Mouse (Mus musculus) testis, postnatal 14 days (tissue): ENCODE measurements at regions not wholly inside any gene's neighbourhood (a gene's known extent, or its start where the extent isn't known, plus 50 kb on each side); places are given as distances from the start of the nearest gene placed in this dataset.

Experiments used
- DNase-seq: peaks from one replicate; pipeline ENCODE4 v3.0.0; 2021; ENCODE audit warnings: low spot score

GRCm38 (mm10) chr4:105970056-105970455, 180.4 kb downstream of the Gm12728 start:
- no peak for DNase-seq

GRCm38 (mm10) chr4:105972736-105973135, 183.1 kb downstream of the Gm12728 start:
- no peak for DNase-seq

DNA sequence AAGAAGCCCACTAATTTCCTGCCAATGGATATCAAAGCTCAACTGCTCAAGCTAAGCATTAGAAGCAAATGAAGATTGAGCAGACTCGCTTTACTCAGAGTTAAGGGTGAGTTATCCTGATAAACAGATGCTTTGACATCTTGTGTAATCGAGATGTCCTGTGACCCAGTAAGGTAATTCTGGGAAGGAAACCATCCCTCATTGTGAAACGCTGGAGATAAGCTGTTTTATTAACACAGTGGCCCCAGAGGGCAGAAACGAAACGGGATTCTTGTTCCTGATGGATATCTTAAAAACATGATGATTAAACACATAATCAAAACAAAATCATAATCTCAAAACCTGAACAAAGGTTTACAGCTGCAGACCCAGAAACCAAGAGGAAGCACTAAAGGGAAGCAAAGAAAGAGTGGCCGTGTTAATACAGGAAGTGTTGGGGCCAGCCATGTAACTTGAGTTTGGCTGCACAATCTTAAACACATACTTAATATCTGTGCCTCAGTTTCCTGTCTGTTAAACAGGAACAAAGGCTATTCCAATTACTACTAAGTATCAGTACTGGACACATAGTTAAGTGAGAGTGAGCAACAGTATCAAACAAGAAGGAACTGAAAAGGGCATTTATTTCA, 184.2 kb downstream of the Gm12728 start:
- no peak for DNase-seq

- DNase-seq, result no peak
Observed at GRCm38 (mm10) chr4:105974948-105975347, 185.3 kb downstream of the Gm12728 start.

DNA sequence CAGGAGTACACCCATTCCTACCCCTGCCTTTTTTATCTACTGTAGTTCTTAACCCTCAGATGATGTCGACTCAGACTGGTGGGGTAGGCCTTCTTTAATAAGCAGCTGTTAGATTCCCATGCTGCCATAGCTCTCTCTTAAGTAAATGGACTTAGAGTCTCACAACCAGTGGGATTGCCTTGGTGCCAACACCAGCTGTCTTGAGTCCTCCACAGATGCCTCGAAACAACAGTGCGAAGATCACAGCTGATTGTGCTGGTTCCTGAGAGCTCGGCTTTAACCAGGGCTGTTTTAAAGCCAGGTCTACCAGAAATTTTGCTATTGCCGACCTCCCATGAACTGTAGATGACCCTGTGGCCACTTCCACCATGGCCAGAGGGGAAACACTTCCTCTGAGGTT, 189.4 kb downstream of the Gm12728 start:
- DNase-seq, result no peak

DNA sequence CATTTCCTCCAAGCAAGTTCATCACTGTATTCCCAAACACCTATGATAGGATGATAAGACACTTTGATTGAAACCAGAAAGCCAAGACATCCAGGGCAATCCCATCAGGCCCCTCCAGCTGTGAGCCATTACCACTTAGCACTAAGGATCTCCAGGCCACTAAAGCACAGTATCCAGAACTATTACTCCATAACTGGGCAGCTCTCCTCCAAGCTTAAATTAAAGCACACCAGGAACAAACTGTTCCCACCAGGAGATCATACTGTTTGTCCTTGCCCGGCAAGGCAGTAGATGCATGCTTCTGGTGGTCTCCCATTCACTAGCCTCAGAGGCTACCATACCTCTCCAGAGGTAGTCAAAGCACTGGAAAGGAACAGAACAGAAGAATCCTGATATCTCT, 193.3 kb downstream of the Gm12728 start:
- peak; percentile 29 for DNase-seq

DNA sequence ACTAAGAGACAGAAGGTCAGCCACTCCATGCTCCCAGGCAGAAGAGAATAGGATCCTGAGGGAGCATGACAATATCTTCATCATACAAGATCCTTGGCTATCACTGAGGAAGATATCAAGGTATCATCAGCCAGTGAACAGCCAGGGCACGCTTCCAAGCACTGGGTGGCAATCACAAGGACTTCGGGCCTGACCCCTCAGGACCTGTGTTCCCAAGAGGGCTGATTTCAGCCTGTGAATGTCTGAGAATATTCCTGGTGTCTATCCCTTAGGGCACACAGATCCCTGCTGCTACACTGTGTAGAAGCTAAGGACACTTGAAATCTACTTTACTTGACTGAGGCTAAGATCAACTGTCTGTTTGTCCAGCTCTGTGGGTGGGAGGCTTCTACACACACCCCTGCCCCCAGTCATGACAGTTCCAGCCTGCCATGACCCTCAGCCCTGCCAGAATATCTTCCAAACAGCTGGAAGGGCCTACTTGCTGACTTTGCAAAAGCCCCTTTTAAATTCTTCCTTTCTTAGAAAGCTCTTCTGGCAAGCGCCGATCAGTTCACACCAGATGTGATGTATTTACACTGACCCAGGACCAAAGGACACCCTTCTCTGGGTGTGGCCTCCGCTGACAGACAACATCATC, 198.4 kb downstream of the Gm12728 start:
- DNase-seq, result peak; percentile 15

DNA sequence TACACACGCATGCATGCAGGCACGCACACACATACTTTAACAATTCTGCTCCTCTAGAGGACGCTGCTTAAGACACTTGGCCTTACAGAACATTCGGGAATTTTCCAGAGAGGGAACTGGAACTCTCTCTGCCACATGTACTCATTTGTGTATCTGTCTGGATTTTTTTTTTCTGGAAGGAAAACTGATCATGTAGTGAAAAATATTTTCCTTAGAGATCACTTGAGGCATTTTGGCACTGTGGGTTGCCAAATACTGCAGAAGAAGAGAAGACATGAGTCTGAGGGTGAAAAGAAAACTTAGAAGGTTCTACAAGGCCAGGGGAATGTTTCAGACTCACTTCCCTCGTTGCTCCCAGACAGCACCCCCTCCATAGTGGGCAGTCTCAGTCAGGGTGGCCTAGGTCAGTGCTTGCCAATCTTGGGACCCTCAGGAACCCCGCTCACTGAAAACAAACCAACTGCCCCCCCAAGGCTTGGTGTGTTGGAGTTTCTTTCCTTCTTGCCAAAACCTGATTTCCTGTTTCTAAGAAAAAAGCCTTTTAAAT, 203.0 kb downstream of the Gm12728 start:
- no peak for DNase-seq

DNA sequence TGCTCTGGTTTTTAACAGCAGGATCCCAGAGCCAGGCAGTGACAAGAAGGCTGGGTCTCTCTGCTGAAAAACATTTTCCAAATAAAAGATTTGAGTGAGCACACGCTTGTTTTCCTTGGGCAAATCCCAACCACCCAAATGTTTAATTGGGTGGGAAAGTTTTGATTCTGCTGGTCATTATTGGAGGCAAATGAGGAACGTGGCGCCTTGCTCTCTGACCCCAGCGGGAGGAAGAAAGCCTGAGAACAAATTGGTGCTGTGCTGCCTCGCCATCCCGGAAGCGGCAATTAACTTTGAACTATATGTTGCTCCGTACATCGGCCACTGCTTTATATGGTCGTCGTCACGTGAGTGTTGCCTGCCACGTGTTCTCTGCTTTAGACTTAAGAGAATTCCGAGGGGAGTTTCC, 204.7 kb downstream of the Gm12728 start:
- no peak for DNase-seq

DNA sequence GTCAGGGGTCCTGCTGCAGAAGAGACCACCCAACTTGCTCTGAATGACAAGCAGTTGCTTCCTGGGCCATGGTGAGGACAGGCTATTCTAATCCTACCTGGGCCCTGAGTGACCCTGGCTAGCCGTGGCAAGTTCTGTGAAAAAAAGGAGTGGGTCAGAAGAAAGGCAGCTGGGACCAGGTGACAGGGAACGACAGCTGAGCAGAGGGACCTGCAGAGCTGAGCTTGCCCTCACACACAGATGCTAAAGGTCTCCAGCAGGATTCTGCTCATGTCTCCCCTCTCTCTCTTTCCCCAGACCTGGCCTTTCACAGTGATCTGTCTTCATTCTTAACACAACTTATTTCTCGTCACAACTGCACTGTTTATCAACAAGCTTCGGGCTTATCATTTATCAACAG, 206.4 kb downstream of the Gm12728 start:
- no peak for DNase-seq

- DNase-seq, result no peak
Observed at GRCm38 (mm10) chr4:105996893-105997630, 207.4 kb downstream of the Gm12728 start.

GRCm38 (mm10) chr4:106002516-106002915, 212.8 kb downstream of the Gm12728 start:
- DNase-seq, result no peak

GRCm38 (mm10) chr4:106005936-106006335, 216.3 kb downstream of the Gm12728 start:
- DNase-seq, result no peak

- no peak for DNase-seq
Observed at GRCm38 (mm10) chr4:106007334-106008190, 217.9 kb downstream of the Gm12728 start.

DNA sequence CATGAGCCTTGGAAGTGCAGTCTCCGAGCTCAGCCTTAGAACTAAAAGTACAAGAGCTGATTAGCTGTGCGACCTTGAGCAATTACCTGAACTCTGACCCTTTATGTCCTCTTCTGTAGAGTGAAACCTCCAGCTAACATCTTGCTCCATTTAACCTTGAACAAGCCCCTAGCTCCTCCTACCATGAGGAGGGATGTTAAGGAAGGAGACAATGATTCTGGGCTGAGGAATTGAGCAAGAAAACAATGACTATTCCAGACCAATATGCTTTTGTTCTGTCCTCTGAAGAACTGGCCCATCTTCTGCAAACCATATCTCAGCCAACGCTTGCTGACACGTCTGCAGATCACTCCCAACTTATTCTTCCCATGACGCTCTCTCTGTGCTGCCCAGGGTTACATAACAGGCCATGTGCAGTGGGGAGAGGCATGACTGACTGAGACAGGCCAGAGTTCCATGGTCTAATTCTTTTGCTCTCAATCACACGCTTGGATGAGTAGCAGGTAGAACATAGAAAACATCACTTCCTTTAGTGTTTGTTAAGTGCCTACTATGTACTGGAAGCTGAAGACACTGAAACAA, 227.5 kb downstream of the Gm12728 start:
- DNase-seq, result no peak

- DNase-seq, result no peak
Observed at GRCm38 (mm10) chr4:106018936-106019335, 229.3 kb downstream of the Gm12728 start.

GRCm38 (mm10) chr4:106020338-106020737, 230.7 kb downstream of the Gm12728 start:
- no peak for DNase-seq

GRCm38 (mm10) chr4:106024591-106024990, 234.9 kb downstream of the Gm12728 start:
- no peak for DNase-seq

GRCm38 (mm10) chr4:106025966-106026637, 236.4 kb downstream of the Gm12728 start:
- no peak for DNase-seq

GRCm38 (mm10) chr4:106040376-106040775, 250.7 kb downstream of the Gm12728 start:
- no peak for DNase-seq

DNA sequence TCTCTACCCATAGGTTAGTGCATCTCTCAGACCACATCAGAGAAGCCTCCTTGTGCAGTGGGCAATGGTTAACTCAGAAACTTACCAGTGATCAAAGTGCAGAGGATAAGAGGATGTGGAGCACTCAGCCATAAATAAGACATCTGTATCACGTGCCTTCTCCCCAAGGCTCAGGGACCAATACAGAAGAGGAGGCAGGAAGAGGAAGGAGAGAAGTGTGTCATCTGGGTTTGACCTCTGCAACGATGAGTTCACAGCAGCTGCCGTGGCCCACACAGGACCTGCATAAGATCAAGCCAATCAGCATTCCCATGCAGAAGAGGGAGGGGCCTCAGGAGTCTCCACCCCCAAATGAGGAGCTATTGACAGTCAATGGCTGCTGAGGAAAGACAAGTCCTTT, 252.8 kb downstream of the Gm12728 start:
- DNase-seq, result no peak
